Mouse (Mus musculus): ENCODE results near the gene Clec16a. TPM values are rescaled to one million over a fixed set of nuclear protein-coding genes. Genes with fewer than 3 reads are reported as not detected.
A peak's percentile ranks its signal among the peaks of the same experiment; 100 is the strongest.

Gene Clec16a
- polyA plus RNA-seq, 1 experiment from 2014 or later, result 70.0 TPM

- H3K27me3 ChIP-seq (ENCODE audit: control insufficient read depth, insufficient read depth, low read depth, low read length), result no peaks in the 10 kb centered on the region
- H3K9ac ChIP-seq (ENCODE audit: low read depth, low read length), result no peak overlapping the region
- no peak for ATAC-seq
- H3K9me3 ChIP-seq (replicated peaks; ENCODE audit: control insufficient read depth, low read length, poor library complexity, severe bottlenecking), result no peaks in the 10 kb centered on the region
- H3K4me1 ChIP-seq (ENCODE audit: control insufficient read depth, insufficient read depth, low read length), result peaks cover 16% of the 10 kb centered on the region
- H3K4me3 ChIP-seq (ENCODE audit: low read depth, low read length), result no peak overlapping the region
- no peak overlapping the region for H3K27ac ChIP-seq (ENCODE audit: low read length)
- 53% methylated on average over 1 of the region's 1 CpGs for WGBS
- H3K4me2 ChIP-seq (ENCODE audit: low read length), result peak overlapping the region; percentile 99; the same call in 1 of the 2 replicates
- no peaks in the 10 kb centered on the region for H3K36me3 ChIP-seq (ENCODE audit: control insufficient read depth, insufficient read depth, low read length)
Measured at GRCm38 (mm10) chr16:10783152-10783434, 238.0 kb downstream of the Clec16a start.

GRCm38 (mm10) chr16:10783451-10783850 lies 238.3 kb downstream of the Clec16a start:
- H3K4me2 ChIP-seq (ENCODE audit: low read length), result peak overlapping the region; percentile 99
- peak overlapping the region; percentile 66 for H3K4me3 ChIP-seq (ENCODE audit: low read depth, low read length)
- H3K9ac ChIP-seq (ENCODE audit: low read depth, low read length), result no peak overlapping the region
- ATAC-seq, result no peak
- H3K27ac ChIP-seq (ENCODE audit: low read length), result no peak overlapping the region
- no peaks in the 10 kb centered on the region for H3K27me3 ChIP-seq (ENCODE audit: control insufficient read depth, insufficient read depth, low read depth, low read length)
- no peaks in the 10 kb centered on the region for H3K9me3 ChIP-seq (replicated peaks; ENCODE audit: control insufficient read depth, low read length, poor library complexity, severe bottlenecking)
- WGBS, result 78% methylated on average over 8 of the region's 8 CpGs
- H3K36me3 ChIP-seq (ENCODE audit: control insufficient read depth, insufficient read depth, low read length), result no peaks in the 10 kb centered on the region
- peaks cover 16% of the 10 kb centered on the region for H3K4me1 ChIP-seq (ENCODE audit: control insufficient read depth, insufficient read depth, low read length)

- Histone ChIP-seq H3K4me1 (ENCODE audit: control insufficient read depth, insufficient read depth, low read length) (peaks cover 16% of the 10 kb centered on the region), H3K36me3 (ENCODE audit: control insufficient read depth, insufficient read depth, low read length) (no peaks in the 10 kb centered on the region), H3K27ac (ENCODE audit: low read length) (peak overlapping the region; percentile 89), H3K9ac (ENCODE audit: low read depth, low read length) (peak overlapping the region; percentile 86), H3K9me3 (replicated peaks; ENCODE audit: control insufficient read depth, low read length, poor library complexity, severe bottlenecking) (no peaks in the 10 kb centered on the region), H3K4me2 (ENCODE audit: low read length) (peak overlapping the region; percentile 99), H3K27me3 (ENCODE audit: control insufficient read depth, insufficient read depth, low read depth, low read length) (no peaks in the 10 kb centered on the region), H3K4me3 (ENCODE audit: low read depth, low read length) (peak overlapping the region; percentile 66)
- ATAC-seq, result 0 out of 2 replicates have a peak, but pooled peaks have one; percentile 1
- WGBS, result 3% methylated on average over 80 of the region's 81 CpGs
Measured at GRCm38 (mm10) chr16:10783883-10784792, 239.0 kb downstream of the Clec16a start.

- Histone ChIP-seq H3K27ac (ENCODE audit: low read length) (peak overlapping the region; percentile 89), H3K36me3 (ENCODE audit: control insufficient read depth, insufficient read depth, low read length) (no peaks in the 10 kb centered on the region), H3K9me3 (replicated peaks; ENCODE audit: control insufficient read depth, low read length, poor library complexity, severe bottlenecking) (no peaks in the 10 kb centered on the region), H3K4me2 (ENCODE audit: low read length) (peak overlapping the region; percentile 99), H3K9ac (ENCODE audit: low read depth, low read length) (peak overlapping the region; percentile 86), H3K4me3 (ENCODE audit: low read depth, low read length) (peak overlapping the region; percentile 66), H3K4me1 (ENCODE audit: control insufficient read depth, insufficient read depth, low read length) (peaks cover 16% of the 10 kb centered on the region), H3K27me3 (ENCODE audit: control insufficient read depth, insufficient read depth, low read depth, low read length) (no peaks in the 10 kb centered on the region)
- ATAC-seq, result peak; percentile 85
- WGBS, result under 1% methylated on average over 34 of the region's 55 CpGs
Measured at GRCm38 (mm10) chr16:10784793-10785370, 239.7 kb downstream of the Clec16a start.

GRCm38 (mm10) chr16:10785371-10786231 lies 240.5 kb downstream of the Clec16a start, which contains the start of gene Socs1:
TSS of gene Socs1 (minus strand) at chr16:10785536.
- under 1% methylated on average over 58 of the region's 59 CpGs for WGBS
- H3K9me3 ChIP-seq (replicated peaks; ENCODE audit: control insufficient read depth, low read length, poor library complexity, severe bottlenecking), result no peaks in the 10 kb centered on the region
- H3K27ac ChIP-seq (ENCODE audit: low read length), result peak within 1 kb of the TSS; percentile 89
- H3K4me1 ChIP-seq (ENCODE audit: control insufficient read depth, insufficient read depth, low read length), result peaks cover 16% of the 10 kb centered on the region
- ATAC-seq, result peak; percentile 90
- no peaks in the 10 kb centered on the region for H3K36me3 ChIP-seq (ENCODE audit: control insufficient read depth, insufficient read depth, low read length)
- no peaks in the 10 kb centered on the region for H3K27me3 ChIP-seq (ENCODE audit: control insufficient read depth, insufficient read depth, low read depth, low read length)
- H3K9ac ChIP-seq (ENCODE audit: low read depth, low read length), result peak within 1 kb of the TSS; percentile 86
- H3K4me3 ChIP-seq (ENCODE audit: low read depth, low read length), result peak within 1 kb of the TSS; percentile 66
- peak within 1 kb of the TSS; percentile 99 for H3K4me2 ChIP-seq (ENCODE audit: low read length)

- no peaks in the 10 kb centered on the region for H3K27me3 ChIP-seq (ENCODE audit: control insufficient read depth, insufficient read depth, low read depth, low read length)
- WGBS, result 2% methylated on average over 9 of the region's 9 CpGs
- peaks cover 16% of the 10 kb centered on the region for H3K4me1 ChIP-seq (ENCODE audit: control insufficient read depth, insufficient read depth, low read length)
- no peaks in the 10 kb centered on the region for H3K36me3 ChIP-seq (ENCODE audit: control insufficient read depth, insufficient read depth, low read length)
- H3K27ac ChIP-seq (ENCODE audit: low read length), result peak overlapping the region; percentile 89
- H3K9me3 ChIP-seq (replicated peaks; ENCODE audit: control insufficient read depth, low read length, poor library complexity, severe bottlenecking), result no peaks in the 10 kb centered on the region
- peak overlapping the region; percentile 86 for H3K9ac ChIP-seq (ENCODE audit: low read depth, low read length)
- peak overlapping the region; percentile 99 for H3K4me2 ChIP-seq (ENCODE audit: low read length)
- H3K4me3 ChIP-seq (ENCODE audit: low read depth, low read length), result peak overlapping the region; percentile 66
- ATAC-seq, result peak; percentile 46
Measured at GRCm38 (mm10) chr16:10786288-10786687, 241.1 kb downstream of the Clec16a start.

GRCm38 (mm10) chr16:10786782-10787547 lies 241.8 kb downstream of the Clec16a start:
- no peak overlapping the region for H3K9ac ChIP-seq (ENCODE audit: low read depth, low read length)
- H3K4me3 ChIP-seq (ENCODE audit: low read depth, low read length), result no peak overlapping the region
- H3K36me3 ChIP-seq (ENCODE audit: control insufficient read depth, insufficient read depth, low read length), result no peaks in the 10 kb centered on the region
- no peak for ATAC-seq
- peaks cover 16% of the 10 kb centered on the region for H3K4me1 ChIP-seq (ENCODE audit: control insufficient read depth, insufficient read depth, low read length)
- no peaks in the 10 kb centered on the region for H3K9me3 ChIP-seq (replicated peaks; ENCODE audit: control insufficient read depth, low read length, poor library complexity, severe bottlenecking)
- H3K27ac ChIP-seq (ENCODE audit: low read length), result no peak overlapping the region
- 68% methylated on average over 4 of the region's 4 CpGs for WGBS
- no peak overlapping the region for H3K4me2 ChIP-seq (ENCODE audit: low read length)
- no peaks in the 10 kb centered on the region for H3K27me3 ChIP-seq (ENCODE audit: control insufficient read depth, insufficient read depth, low read depth, low read length)

GRCm38 (mm10) chr16:10787548-10788058 lies 242.5 kb downstream of the Clec16a start:
- H3K4me2 ChIP-seq (ENCODE audit: low read length), result no peak overlapping the region
- WGBS, result 82% methylated on average over 7 of the region's 7 CpGs
- H3K4me3 ChIP-seq (ENCODE audit: low read depth, low read length), result no peak overlapping the region
- H3K27ac ChIP-seq (ENCODE audit: low read length), result no peak overlapping the region
- H3K9ac ChIP-seq (ENCODE audit: low read depth, low read length), result no peak overlapping the region
- peaks cover 10% of the 10 kb centered on the region for H3K4me1 ChIP-seq (ENCODE audit: control insufficient read depth, insufficient read depth, low read length)
- no peaks in the 10 kb centered on the region for H3K9me3 ChIP-seq (replicated peaks; ENCODE audit: control insufficient read depth, low read length, poor library complexity, severe bottlenecking)
- no peaks in the 10 kb centered on the region for H3K36me3 ChIP-seq (ENCODE audit: control insufficient read depth, insufficient read depth, low read length)
- H3K27me3 ChIP-seq (ENCODE audit: control insufficient read depth, insufficient read depth, low read depth, low read length), result no peaks in the 10 kb centered on the region
- no peak for ATAC-seq
